Mouse (Mus musculus) spleen, adult 2 months (tissue): ENCODE measurements around the gene Sdc3. TPM values are rescaled to one million over a fixed set of nuclear protein-coding genes. Genes with fewer than 3 reads are reported as not detected.

ENCODE experiments used
- DNase-seq, 2 experiments: peaks; one replicate each; pipeline versions ENCODE4 v3.0.0 to v3.0.0-alpha.2; 2012 to 2021; ENCODE audit warnings: low spot score in 2 of 2, low read depth in 1 of 2
- H3K27ac ChIP-seq: fragments of 200-500 bp; 2 replicates; pipeline ENCODE4 v1.5.1; 2012; ENCODE audit warnings: low read length, inconsistent platforms; ENCODE audit not compliant: insufficient read depth
- H3K27me3 ChIP-seq: fragments of 200-500 bp; 2 replicates; pipeline ENCODE4 v1.6.1; 2012; ENCODE audit warnings: mild to moderate bottlenecking, moderate library complexity, low read length, inconsistent platforms; ENCODE audit not compliant: control insufficient read depth, insufficient read depth
- H3K36me3 ChIP-seq: fragments of 200-500 bp; 2 replicates; pipeline ENCODE4 v1.6.1; 2012; ENCODE audit warnings: mild to moderate bottlenecking, low read length, inconsistent platforms; ENCODE audit not compliant: control insufficient read depth, insufficient read depth
- H3K4me1 ChIP-seq: fragments of 200-500 bp; 2 replicates; pipeline ENCODE4 v1.6.1; 2011; ENCODE audit warnings: inconsistent platforms; ENCODE audit not compliant: control insufficient read depth, insufficient read depth, insufficient read length
- H3K4me3 ChIP-seq: fragments of 200-500 bp; 2 replicates; pipeline ENCODE4 v1.5.1; 2011; ENCODE audit warnings: mild to moderate bottlenecking, inconsistent platforms; ENCODE audit not compliant: insufficient read depth, insufficient read length; ENCODE audit errors: extremely low read depth
- CTCF ChIP-seq: fragments of 200-500 bp; IDR thresholded peaks from 2 replicates; pipeline ENCODE4 v1.5.1; 2011; ENCODE audit warnings: mild to moderate bottlenecking, inconsistent platforms; ENCODE audit not compliant: insufficient read depth, insufficient read length, insufficient replicate concordance; ENCODE audit errors: extremely low read depth
- POLR2A ChIP-seq: fragments of 200-500 bp; IDR thresholded peaks from 2 replicates; pipeline ENCODE4 v1.6.1; 2011; ENCODE audit warnings: low read depth, low read length, inconsistent platforms
- WGBS: fragments of 180-500 bp; shearing (Covaris S2); methylation state at CpG from one replicate; pipeline ENCODE4 v1.1.7; 2018; 5-methylcytosine and 5-hydroxymethylcytosine counted together
- polyA plus RNA-seq: library from polyadenylated mRNA; depleted of rRNA; stranded (reverse); fragments of >200 nt; gene quantifications from 2 replicates; pipeline ENCODE4 v1.2.3, GENCODE M21; 2012

Gene Sdc3
- polyA plus RNA-seq, 1 experiment: 140 TPM

GRCm38 (mm10) chr4:130753755-130754154, 38.6 kb upstream of the Sdc3 start:
- Histone ChIP-seq H3K4me3 (no peak overlapping the region), H3K36me3 (peaks cover 59% of the 10 kb centered on the region), H3K4me1 (no peaks in the 10 kb centered on the region), H3K27me3 (no peaks in the 10 kb centered on the region), H3K27ac (no peak overlapping the region)
- DNase-seq: no peak
- WGBS: 89% methylated on average over 5 of the region's 5 CpGs
- TF ChIP-seq CTCF: no peak
- no peak for TF ChIP-seq POLR2A

- no peak for DNase-seq
These were observed 37.6 kb upstream of the Sdc3 start for GRCm38 (mm10) chr4:130754776-130755175.

GRCm38 (mm10) chr4:130759875-130760274, 32.5 kb upstream of the Sdc3 start:
- 88% methylated on average over 2 of the region's 2 CpGs for WGBS
- no peak overlapping the region for H3K27ac ChIP-seq

More at GRCm38 (mm10) chr4:130754776-130755175, 37.6 kb upstream of the Sdc3 start:
- no peak overlapping the region for H3K4me3 ChIP-seq
- no peaks in the 10 kb centered on the region for H3K27me3 ChIP-seq
- TF ChIP-seq CTCF (no peak), POLR2A (no peak)
- WGBS: 87% methylated on average over 2 of the region's 2 CpGs
- no peaks in the 10 kb centered on the region for H3K4me1 ChIP-seq
- no peak overlapping the region for H3K27ac ChIP-seq
- peaks cover 62% of the 10 kb centered on the region for H3K36me3 ChIP-seq

GRCm38 (mm10) chr4:130761809-130762208, 30.5 kb upstream of the Sdc3 start:
- H3K4me1 ChIP-seq: no peaks in the 10 kb centered on the region
- no peaks in the 10 kb centered on the region for H3K27me3 ChIP-seq
- no peak overlapping the region for H3K27ac ChIP-seq
- H3K36me3 ChIP-seq: peaks cover 50% of the 10 kb centered on the region
- WGBS: 87% methylated on average over 5 of the region's 5 CpGs
- TF ChIP-seq POLR2A (no peak), CTCF (no peak)
- H3K4me3 ChIP-seq: no peak overlapping the region
- DNase-seq: no peak

More at GRCm38 (mm10) chr4:130759875-130760274, 32.5 kb upstream of the Sdc3 start:
- no peak overlapping the region for H3K4me3 ChIP-seq
- no peaks in the 10 kb centered on the region for H3K4me1 ChIP-seq
- H3K36me3 ChIP-seq: peaks cover 48% of the 10 kb centered on the region
- no peak for TF ChIP-seq POLR2A
- TF ChIP-seq CTCF: no peak
- no peaks in the 10 kb centered on the region for H3K27me3 ChIP-seq
- DNase-seq: no peak

GRCm38 (mm10) chr4:130765399-130766160, 26.8 kb upstream of the Sdc3 start:
- Histone ChIP-seq H3K4me3 (no peak overlapping the region), H3K4me1 (no peaks in the 10 kb centered on the region), H3K27ac (no peak overlapping the region), H3K36me3 (peaks cover 54% of the 10 kb centered on the region), H3K27me3 (no peaks in the 10 kb centered on the region)
- DNase-seq: no peak
- WGBS: 91% methylated on average over 7 of the region's 7 CpGs
- TF ChIP-seq CTCF (no peak), POLR2A (no peak)

GRCm38 (mm10) chr4:130766387-130766786, 25.9 kb upstream of the Sdc3 start:
- H3K27me3 ChIP-seq: no peaks in the 10 kb centered on the region
- WGBS: 97% methylated on average over 2 of the region's 2 CpGs
- no peak for DNase-seq
- H3K4me1 ChIP-seq: no peaks in the 10 kb centered on the region
- peaks cover 56% of the 10 kb centered on the region for H3K36me3 ChIP-seq
- no peak overlapping the region for H3K4me3 ChIP-seq
- TF ChIP-seq POLR2A (no peak), CTCF (no peak)
- H3K27ac ChIP-seq: no peak overlapping the region

GRCm38 (mm10) chr4:130766926-130767325, 25.4 kb upstream of the Sdc3 start:
- TF ChIP-seq POLR2A (no peak), CTCF (no peak)
- Histone ChIP-seq H3K27ac (no peak overlapping the region), H3K27me3 (no peaks in the 10 kb centered on the region), H3K4me3 (no peak overlapping the region), H3K36me3 (peaks cover 59% of the 10 kb centered on the region), H3K4me1 (no peaks in the 10 kb centered on the region)
- DNase-seq: no peak
- WGBS: 87% methylated on average over 4 of the region's 4 CpGs
